Mouse (Mus musculus) Muller cell, postnatal 12 days (primary cell): Measurements from ENCODE around the gene Pxylp1.
"Not testable (repeated sequence)": the region's sequence is repeated elsewhere in the genome, so short reads cannot be mapped to it uniquely, and the experiment has no call there.

Source experiments
- DNase-seq: peaks from one replicate; pipeline ENCODE4 v3.0.0-alpha.2; 2015; ENCODE audit errors: inconsistent ontology term

Gene Pxylp1

GRCm38 (mm10) chr9:96892546-96892945 is at the start of gene Pxylp1:
TSS of gene Pxylp1 (minus strand) at chr9:96892669.
- DNase-seq, result no peak

GRCm38 (mm10) chr9:96938887-96939286 is 46.4 kb upstream of the Pxylp1 start:
- no peak for DNase-seq

GRCm38 (mm10) chr9:96936427-96936826 is 44.0 kb upstream of the Pxylp1 start:
- not testable (repeated sequence) for DNase-seq

GRCm38 (mm10) chr9:96935556-96936300 is 43.3 kb upstream of the Pxylp1 start:
- no peak for DNase-seq

- DNase-seq, result no peak
Measured at GRCm38 (mm10) chr9:96934816-96935215, 42.3 kb upstream of the Pxylp1 start.

GRCm38 (mm10) chr9:96932751-96933150 is 40.3 kb upstream of the Pxylp1 start:
- DNase-seq, result no peak

- DNase-seq, result no peak
Measured at GRCm38 (mm10) chr9:96923577-96924316, 31.3 kb upstream of the Pxylp1 start.

GRCm38 (mm10) chr9:96923119-96923518 is 30.6 kb upstream of the Pxylp1 start:
- DNase-seq, result no peak

GRCm38 (mm10) chr9:96916620-96917538 is 24.4 kb upstream of the Pxylp1 start:
- DNase-seq, result peak; percentile 92

GRCm38 (mm10) chr9:96916076-96916475 is 23.6 kb upstream of the Pxylp1 start:
- no peak for DNase-seq

GRCm38 (mm10) chr9:96914851-96915250 is 22.4 kb upstream of the Pxylp1 start:
- DNase-seq, result no peak

GRCm38 (mm10) chr9:96914005-96914404 is 21.5 kb upstream of the Pxylp1 start:
- no peak for DNase-seq

- DNase-seq, result no peak
Measured at GRCm38 (mm10) chr9:96909503-96909902, 17.0 kb upstream of the Pxylp1 start.

GRCm38 (mm10) chr9:96908737-96909136 is 16.3 kb upstream of the Pxylp1 start:
- no peak for DNase-seq

GRCm38 (mm10) chr9:96904360-96905355 is 12.2 kb upstream of the Pxylp1 start:
- DNase-seq, result no peak

GRCm38 (mm10) chr9:96899717-96900116 is 7.2 kb upstream of the Pxylp1 start:
- DNase-seq, result no peak

- DNase-seq, result no peak
Measured at GRCm38 (mm10) chr9:96899004-96899403, 6.5 kb upstream of the Pxylp1 start.

- no peak for DNase-seq
Measured at GRCm38 (mm10) chr9:96896690-96897089, 4.2 kb upstream of the Pxylp1 start.

- no peak for DNase-seq
Measured at GRCm38 (mm10) chr9:96893582-96893981, 1.1 kb upstream of the Pxylp1 start.
